Comparison of ENCODE assay signal across 8 mouse cellular contexts in the genomic region with DNA sequence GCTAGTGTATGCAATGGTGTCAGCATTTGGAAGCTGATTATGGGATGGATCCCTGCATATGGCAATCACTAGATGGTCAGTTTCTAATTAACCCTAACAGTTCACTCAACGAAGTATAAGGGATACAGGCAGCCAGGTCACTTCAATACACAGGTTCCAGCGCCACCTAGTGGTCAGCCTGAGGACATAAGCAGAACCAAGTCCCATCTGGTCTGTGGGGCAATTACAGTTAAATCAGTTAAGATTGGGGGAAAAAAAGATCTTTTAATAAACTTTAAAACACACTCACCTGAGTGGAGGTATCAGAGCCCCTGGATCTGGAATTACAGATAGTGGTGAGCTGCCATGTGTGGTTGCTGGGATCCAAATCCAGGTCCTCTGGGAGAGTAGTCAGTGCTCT. TPM values are rescaled to one million over a fixed set of nuclear protein-coding genes. Genes with fewer than 3 reads are reported as not detected.
DNase-seq lines count a peak whose midpoint lies in the region; ATAC-seq lines count a peak whose summit lies in the region.

No protein-coding gene starts in this region.

- no peak overlapping the region for H3K4me2 ChIP-seq in heart, embryonic 11.5 days
- H3K4me2 ChIP-seq in midbrain, embryonic 14.5 days (ENCODE audit: low read length) = no peak overlapping the region

- H3K9me3 ChIP-seq in heart, embryonic 11.5 days (replicated peaks; ENCODE audit: control insufficient read depth, low read length) = no peaks in the 10 kb centered on the region
- H3K9me3 ChIP-seq in heart, embryonic 10.5 days = no peaks in the 10 kb centered on the region
- no peaks in the 10 kb centered on the region for H3K9me3 ChIP-seq in midbrain, embryonic 14.5 days (ENCODE audit: control insufficient read depth, low read length)

- ATAC-seq in heart, embryonic 11.5 days (replicated peaks; ENCODE audit: insufficient number of reproducible peaks, low FRiP score, low TSS enrichment) = no peak
- ATAC-seq in midbrain, embryonic 14.5 days (ENCODE audit: low FRiP score, low TSS enrichment) = no peak

- DNase-seq in heart, adult 18-20 months = peak; percentile 62 to 88
- DNase-seq in adipocyte (ENCODE audit: low spot score) = peak; percentile 87
- peak; percentile 76 to 80 for DNase-seq in cerebellum, postnatal 36 days
- DNase-seq in heart, embryonic 10.5 days (ENCODE audit: low spot score) = peak; percentile 90
- DNase-seq in left cerebral cortex, adult 18-20 months (ENCODE audit: low spot score in 2 of 2) = peak; percentile 70 to 76
- peak; percentile 91 for DNase-seq in midbrain, embryonic 14.5 days
- peak; percentile 54 to 79 for DNase-seq in spleen, postnatal 14 days (ENCODE audit: low spot score in 2 of 2)

- WGBS in heart, embryonic 11.5 days (ENCODE audit: insufficient replicate concordance) = 3% methylated on average over 2 of the region's 2 CpGs
- WGBS in heart, embryonic 10.5 days = 3% methylated on average over 2 of the region's 2 CpGs
- 0% methylated on average over 2 of the region's 2 CpGs for WGBS in midbrain, embryonic 14.5 days

- H3K36me3 ChIP-seq in heart, embryonic 11.5 days (ENCODE audit: control insufficient read depth, insufficient read depth, low read length) = no peaks in the 10 kb centered on the region
- H3K36me3 ChIP-seq in heart, embryonic 10.5 days = no peaks in the 10 kb centered on the region
- no peaks in the 10 kb centered on the region for H3K36me3 ChIP-seq in midbrain, embryonic 14.5 days (ENCODE audit: control insufficient read depth, insufficient read depth, low read length)

- H3K27ac ChIP-seq in heart, embryonic 11.5 days (ENCODE audit: low read depth, low read length) = no peak overlapping the region
- no peak overlapping the region for H3K27ac ChIP-seq in heart, embryonic 10.5 days
- H3K27ac ChIP-seq in midbrain, embryonic 14.5 days (replicated peaks; ENCODE audit: low read depth, low read length) = no peak overlapping the region

- H3K4me3 ChIP-seq in heart, embryonic 11.5 days (ENCODE audit: low read depth, low read length) = no peak overlapping the region
- H3K4me3 ChIP-seq in heart, embryonic 10.5 days = no peak overlapping the region
- H3K4me3 ChIP-seq in midbrain, embryonic 14.5 days (replicated peaks; ENCODE audit: low read depth, low read length) = no peak overlapping the region

- H3K27me3 ChIP-seq in heart, embryonic 11.5 days (ENCODE audit: control insufficient read depth, insufficient read depth, low read length) = no peaks in the 10 kb centered on the region
- no peaks in the 10 kb centered on the region for H3K27me3 ChIP-seq in heart, embryonic 10.5 days (ENCODE audit: insufficient read depth, poor library complexity, severe bottlenecking)
- H3K27me3 ChIP-seq in midbrain, embryonic 14.5 days (ENCODE audit: control insufficient read depth, insufficient read depth, low read length) = no peaks in the 10 kb centered on the region

- peaks cover 3% of the 10 kb centered on the region; the same call in 1 of the 2 replicates for H3K4me1 ChIP-seq in heart, embryonic 11.5 days (ENCODE audit: control insufficient read depth, insufficient read depth, low read length)
- H3K4me1 ChIP-seq in heart, embryonic 10.5 days = peaks cover 5% of the 10 kb centered on the region; the same call in 1 of the 2 replicates
- no peaks in the 10 kb centered on the region for H3K4me1 ChIP-seq in midbrain, embryonic 14.5 days (ENCODE audit: control insufficient read depth, insufficient read depth, low read length)

- no peak overlapping the region for H3K9ac ChIP-seq in heart, embryonic 11.5 days (ENCODE audit: low read depth, low read length)
- H3K9ac ChIP-seq in midbrain, embryonic 14.5 days (replicated peaks; ENCODE audit: low read length) = no peak overlapping the region

RNA-seq across cellular contexts. Expression of a gene that starts 2.1 kb away (rescaled TPM):
- total RNA-seq in heart, adult 18-20 months (2021) = 1 to 10 TPM in 1 of 2 experiments, under 1 TPM in 1; 0.72 to 1.2 TPM
- polyA plus RNA-seq in heart, embryonic 11.5 days (2014; fragmentation: Nextera tagmentation; extraction: Ambion mirVana) = not detected in 2 replicates
- polyA plus RNA-seq in heart, embryonic 10.5 days (2016; fragmentation: Nextera tagmentation; extraction: Ambion mirVana) = not detected in 2 replicates
- 1 to 10 TPM; 3.6 to 5.5 TPM for total RNA-seq in left cerebral cortex, adult 18-20 months (2021)
- polyA plus RNA-seq in midbrain, embryonic 14.5 days (2014; fragmentation: Nextera tagmentation; extraction: Ambion mirVana) = 0.09 and 0.34 TPM in 2 replicates

RNA-seq across cellular contexts. Expression of a gene that starts 4.3 kb away (rescaled TPM):
- total RNA-seq in heart, adult 18-20 months (2021) = 100 to 1,000 TPM; 113 to 125 TPM
- polyA plus RNA-seq in heart, embryonic 11.5 days (2014; fragmentation: Nextera tagmentation; extraction: Ambion mirVana) = 6.3 and 8.2 TPM in 2 replicates
- polyA plus RNA-seq in heart, embryonic 10.5 days (2016; fragmentation: Nextera tagmentation; extraction: Ambion mirVana) = 8.1 and 15.5 TPM in 2 replicates
- total RNA-seq in left cerebral cortex, adult 18-20 months (2021) = 10 to 100 TPM; 28.0 to 29.3 TPM
- 6.9 TPM in 2 replicates for polyA plus RNA-seq in midbrain, embryonic 14.5 days (2014; fragmentation: Nextera tagmentation; extraction: Ambion mirVana)

RNA-seq across cellular contexts. Expression of a gene that starts 34.0 kb away (rescaled TPM):
- not detected for total RNA-seq in heart, adult 18-20 months (2021)
- 11.3 and 18.4 TPM in 2 replicates for polyA plus RNA-seq in heart, embryonic 11.5 days (2014; fragmentation: Nextera tagmentation; extraction: Ambion mirVana)
- 8.6 and 27.2 TPM in 2 replicates for polyA plus RNA-seq in heart, embryonic 10.5 days (2016; fragmentation: Nextera tagmentation; extraction: Ambion mirVana)
- total RNA-seq in left cerebral cortex, adult 18-20 months (2021) = not detected
- not detected in 2 replicates for polyA plus RNA-seq in midbrain, embryonic 14.5 days (2014; fragmentation: Nextera tagmentation; extraction: Ambion mirVana)

RNA-seq across cellular contexts. Expression of a gene that starts 57.2 kb away (rescaled TPM):
- 10 to 100 TPM; 31.9 to 33.7 TPM for total RNA-seq in heart, adult 18-20 months (2021)
- polyA plus RNA-seq in heart, embryonic 11.5 days (2014; fragmentation: Nextera tagmentation; extraction: Ambion mirVana) = 40.9 and 47.3 TPM in 2 replicates
- 62.9 and 72.4 TPM in 2 replicates for polyA plus RNA-seq in heart, embryonic 10.5 days (2016; fragmentation: Nextera tagmentation; extraction: Ambion mirVana)
- total RNA-seq in left cerebral cortex, adult 18-20 months (2021) = 100 to 1,000 TPM in 1 of 2 experiments, 10 to 100 TPM in 1; 94.0 to 102 TPM
- polyA plus RNA-seq in midbrain, embryonic 14.5 days (2014; fragmentation: Nextera tagmentation; extraction: Ambion mirVana) = 73.1 and 75.9 TPM in 2 replicates

RNA-seq across cellular contexts. Expression of a gene that starts 58.6 kb away (rescaled TPM):
- total RNA-seq in heart, adult 18-20 months (2021) = 10 to 100 TPM; 11.3 to 12.6 TPM
- 3.8 and 4.8 TPM in 2 replicates for polyA plus RNA-seq in heart, embryonic 11.5 days (2014; fragmentation: Nextera tagmentation; extraction: Ambion mirVana)
- polyA plus RNA-seq in heart, embryonic 10.5 days (2016; fragmentation: Nextera tagmentation; extraction: Ambion mirVana) = 6.9 and 7.7 TPM in 2 replicates
- 10 to 100 TPM; 21.2 to 22.5 TPM for total RNA-seq in left cerebral cortex, adult 18-20 months (2021)
- polyA plus RNA-seq in midbrain, embryonic 14.5 days (2014; fragmentation: Nextera tagmentation; extraction: Ambion mirVana) = 5.0 and 7.5 TPM in 2 replicates
